Mouse (Mus musculus): Measurements from ENCODE around the gene Trim8. TPM values are rescaled to one million over a fixed set of nuclear protein-coding genes. Genes with fewer than 3 reads are reported as not detected.
A peak's percentile ranks its signal among the peaks of the same experiment; 100 is the strongest.

Gene Trim8
- total RNA-seq, 2 experiments from 2014 or later, result 110 to 112 TPM

DNA sequence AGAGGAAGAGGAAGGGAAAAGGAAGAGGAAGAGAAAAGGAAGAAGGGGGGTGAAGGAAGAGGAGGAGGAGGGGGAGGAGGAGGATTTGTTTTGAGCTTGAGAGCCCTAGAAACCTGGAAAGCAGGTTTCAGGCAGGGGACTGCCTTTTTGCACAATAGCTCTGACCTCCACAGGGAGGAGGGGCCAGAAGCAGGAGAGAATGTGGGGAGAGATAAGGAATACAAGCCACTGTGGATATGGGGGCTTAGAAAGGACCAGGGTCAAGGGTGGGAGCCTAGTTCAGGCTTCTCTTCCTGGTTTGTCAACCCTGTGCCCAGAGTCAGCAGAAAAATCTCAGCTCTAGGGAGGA, 21.6 kb downstream of the Trim8 start:
- DNase-seq (ENCODE audit: low spot score in 2 of 2), result no peak

- DNase-seq (ENCODE audit: low spot score in 2 of 2), result peak; percentile 65 to 80
These were observed 22.1 kb downstream of the Trim8 start for GRCm38 (mm10) chr19:46523480-46524151.

GRCm38 (mm10) chr19:46524152-46524544, 22.6 kb downstream of the Trim8 start:
- DNase-seq (ENCODE audit: low spot score in 2 of 2), result no peak

DNA sequence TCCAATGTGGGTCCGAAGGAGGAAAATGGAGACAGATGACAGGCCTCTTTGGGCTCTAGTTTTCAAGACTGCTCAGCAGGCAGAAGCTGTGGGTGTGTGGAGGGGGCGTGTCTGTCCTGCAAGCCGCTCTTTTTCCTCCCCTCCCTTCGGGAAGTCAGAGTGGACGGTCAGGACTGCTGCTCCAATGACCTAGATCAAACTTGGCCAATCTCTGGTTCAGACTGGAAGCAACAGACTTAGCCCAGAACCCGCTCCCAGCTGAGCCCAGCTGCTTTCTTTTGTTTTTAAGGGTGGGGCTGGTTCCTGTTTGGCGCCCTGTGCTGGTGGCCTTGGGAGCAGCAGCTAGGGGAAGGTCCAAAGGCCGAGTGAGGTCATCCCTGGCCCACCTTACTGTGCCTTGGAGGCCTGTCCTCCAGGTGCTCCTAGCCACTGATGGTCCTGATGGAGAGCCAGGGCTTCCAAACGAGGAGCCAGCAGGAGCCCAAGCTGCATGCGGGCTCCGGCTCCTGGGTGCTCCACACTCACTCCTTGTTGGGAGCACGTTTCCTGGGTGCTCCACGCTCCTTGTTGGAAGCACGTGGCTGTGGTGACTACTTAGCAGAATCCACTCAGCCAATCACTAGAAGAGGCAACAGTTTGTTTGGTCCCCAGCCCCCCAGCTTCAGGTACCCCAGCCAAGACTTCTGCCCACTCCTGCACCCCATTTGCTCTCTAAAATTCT, 23.3 kb downstream of the Trim8 start:
- DNase-seq (ENCODE audit: low spot score in 2 of 2), result peak in 1 of 2 experiments; percentile 19

GRCm38 (mm10) chr19:46525691-46526631, 24.5 kb downstream of the Trim8 start:
- DNase-seq (ENCODE audit: low spot score in 2 of 2), result peak in 1 of 2 experiments; percentile 7

DNA sequence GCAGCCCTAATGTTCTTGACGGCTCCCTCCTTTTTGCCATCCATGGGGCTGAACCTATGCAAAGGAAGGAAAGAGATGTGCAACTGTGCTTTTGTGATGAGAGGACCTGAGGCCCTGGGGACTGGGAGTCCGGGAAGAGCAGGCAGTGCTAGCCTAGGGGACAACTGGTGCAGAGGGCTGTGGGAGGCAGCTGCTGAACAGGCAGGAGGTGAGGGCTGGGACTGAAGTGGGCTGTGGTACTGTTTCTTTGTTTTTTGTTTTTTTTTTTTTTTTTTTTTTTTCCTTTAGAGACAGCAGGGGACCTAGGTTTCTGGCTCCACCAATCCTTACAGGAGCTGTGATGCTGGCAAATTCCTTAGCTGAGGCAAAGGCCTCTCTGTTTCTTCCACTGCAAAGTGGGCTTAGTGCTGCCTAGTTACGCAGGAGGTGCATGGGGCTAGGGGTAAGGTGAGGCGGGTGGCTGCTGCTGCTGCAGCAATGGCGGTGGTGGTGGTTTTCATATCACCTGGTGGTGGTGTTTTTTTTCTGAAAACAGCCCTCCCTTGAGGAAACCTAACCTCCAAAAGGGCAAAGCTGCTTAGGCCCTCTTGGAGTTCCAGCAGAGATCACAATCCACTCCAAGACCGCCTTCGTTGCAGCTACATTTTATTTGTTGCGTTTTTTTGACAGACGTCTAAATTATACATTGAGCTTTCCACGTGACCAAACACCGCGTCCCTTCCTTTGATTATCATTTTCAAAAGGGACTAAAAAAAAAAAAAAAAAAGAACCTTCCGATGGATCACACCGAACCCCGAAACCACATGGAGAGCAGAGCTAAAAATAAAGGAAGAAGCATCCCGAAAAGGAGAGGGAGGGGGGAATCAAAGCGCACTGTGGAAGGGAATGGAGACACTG, 26.4 kb downstream of the Trim8 start:
- peak in 1 of 2 experiments; percentile 24 for DNase-seq (ENCODE audit: low spot score in 2 of 2)

GRCm38 (mm10) chr19:46528529-46529213, 27.2 kb downstream of the Trim8 start:
- peak; percentile 49 to 66 for DNase-seq (ENCODE audit: low spot score in 2 of 2)

- peak in 1 of 2 experiments; percentile 30 for DNase-seq (ENCODE audit: low spot score in 2 of 2)
These were observed 28.3 kb downstream of the Trim8 start for GRCm38 (mm10) chr19:46529601-46530448.

- peak in 1 of 2 experiments; percentile 12 for DNase-seq (ENCODE audit: low spot score in 2 of 2)
These were observed 29.0 kb downstream of the Trim8 start for GRCm38 (mm10) chr19:46530449-46530990.

DNA sequence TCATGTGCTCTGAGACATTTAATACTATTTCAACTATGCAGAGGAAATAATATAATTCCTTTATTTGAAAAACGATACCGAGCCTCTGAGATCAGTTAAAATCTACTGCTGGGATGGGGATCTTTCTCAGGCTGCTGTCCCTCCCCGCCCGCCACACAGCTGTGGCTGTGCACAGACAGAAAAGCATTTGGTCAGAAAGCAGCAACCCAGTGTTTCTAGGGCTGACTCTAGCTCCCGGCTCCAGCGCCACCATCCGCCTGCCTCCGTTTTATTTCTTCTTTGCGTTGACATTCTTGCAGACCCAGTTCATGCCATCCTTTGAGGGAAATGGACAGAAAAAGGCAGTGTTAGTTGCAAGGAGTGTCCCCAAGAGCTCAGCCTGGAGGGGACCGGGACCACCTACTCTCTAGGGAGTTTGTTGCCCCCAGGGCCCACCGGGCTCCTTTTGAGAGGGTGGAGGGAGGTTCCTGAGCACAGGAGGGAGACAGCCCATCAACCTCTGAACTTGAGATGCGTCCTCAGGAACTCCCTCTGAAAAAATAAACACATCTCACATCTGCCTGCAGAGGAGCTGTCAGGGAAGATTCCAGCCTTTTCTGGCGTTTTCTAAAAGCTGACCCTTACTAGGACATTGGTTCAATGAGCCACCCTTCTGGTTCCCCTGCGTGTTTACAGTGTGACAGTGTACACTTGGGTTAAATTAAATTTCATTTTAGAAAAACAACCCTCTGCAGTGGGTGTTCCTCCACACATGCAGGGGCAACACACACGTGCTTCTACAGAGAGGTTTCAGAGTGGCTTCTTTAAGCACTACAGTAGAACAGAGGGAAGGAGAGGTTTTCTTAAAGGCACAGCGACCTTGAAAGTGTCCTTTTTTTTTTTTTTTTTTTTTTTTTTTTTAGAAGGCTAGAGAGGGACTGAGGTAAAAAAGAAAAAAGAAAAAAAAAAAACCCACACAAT, 29.8 kb downstream of the Trim8 start:
- peak in 1 of 2 experiments; percentile 61 for DNase-seq (ENCODE audit: low spot score in 2 of 2)

DNA sequence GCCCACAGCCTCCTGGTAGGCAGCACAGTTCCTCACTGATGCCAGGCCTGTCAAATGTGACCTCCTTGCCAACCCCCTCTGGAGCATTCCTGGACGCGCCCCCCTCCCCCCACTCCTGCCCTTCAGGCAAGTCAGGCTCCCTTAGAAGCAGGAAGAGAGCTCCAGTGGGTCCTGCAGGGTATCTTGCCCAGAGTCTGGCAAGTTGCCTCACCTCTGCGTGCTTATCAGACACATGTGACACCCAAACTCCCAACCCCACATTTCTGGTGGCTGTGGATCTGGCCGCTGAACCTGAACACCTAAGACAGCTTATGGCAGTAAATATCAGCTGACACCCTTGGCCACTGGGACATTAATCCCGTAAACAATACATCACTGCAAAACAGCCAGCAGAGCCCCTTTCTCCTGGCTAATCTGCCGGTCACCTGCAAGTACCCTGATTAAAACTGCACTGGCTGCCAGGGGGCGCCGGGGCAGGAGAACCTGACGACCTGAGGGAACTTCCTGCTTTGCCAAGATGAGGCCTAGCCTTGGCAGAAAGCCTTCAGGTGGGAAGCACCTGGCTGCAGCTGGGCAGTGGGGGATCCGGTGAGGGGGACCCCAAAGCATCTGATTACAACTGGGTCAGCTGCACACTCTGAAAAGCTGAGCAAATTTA, 30.7 kb downstream of the Trim8 start:
- DNase-seq (ENCODE audit: low spot score in 2 of 2), result no peak

GRCm38 (mm10) chr19:46533066-46533465, 31.6 kb downstream of the Trim8 start:
- no peak for DNase-seq (ENCODE audit: low spot score in 2 of 2)

DNA sequence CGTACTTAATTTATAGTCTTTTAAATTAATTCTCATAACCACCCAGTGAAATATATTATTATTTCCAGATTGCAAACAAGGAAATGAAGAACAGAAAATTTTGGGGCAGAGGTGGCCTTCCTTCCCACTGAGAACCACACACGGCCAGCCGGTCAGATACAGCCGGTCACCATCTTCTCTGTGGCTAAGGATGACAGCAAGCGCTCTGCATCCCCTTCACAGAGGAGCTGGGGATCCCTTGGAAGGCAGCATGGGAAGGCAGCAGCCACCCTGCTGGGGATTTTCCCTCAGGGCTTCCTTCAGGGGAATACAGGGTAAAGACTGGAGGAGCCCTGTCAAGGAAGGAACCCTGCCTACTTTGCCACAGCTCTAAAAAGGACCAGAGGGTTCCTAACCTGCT, 32.0 kb downstream of the Trim8 start:
- DNase-seq (ENCODE audit: low spot score in 2 of 2), result no peak

GRCm38 (mm10) chr19:46534542-46535098, 33.1 kb downstream of the Trim8 start:
- no peak for DNase-seq (ENCODE audit: low spot score in 2 of 2)

GRCm38 (mm10) chr19:46537357-46537756, 35.9 kb downstream of the Trim8 start:
- DNase-seq (ENCODE audit: low spot score in 2 of 2), result no peak

- no peak for DNase-seq (ENCODE audit: low spot score in 2 of 2)
These were observed 36.7 kb downstream of the Trim8 start for GRCm38 (mm10) chr19:46538213-46538612.

DNA sequence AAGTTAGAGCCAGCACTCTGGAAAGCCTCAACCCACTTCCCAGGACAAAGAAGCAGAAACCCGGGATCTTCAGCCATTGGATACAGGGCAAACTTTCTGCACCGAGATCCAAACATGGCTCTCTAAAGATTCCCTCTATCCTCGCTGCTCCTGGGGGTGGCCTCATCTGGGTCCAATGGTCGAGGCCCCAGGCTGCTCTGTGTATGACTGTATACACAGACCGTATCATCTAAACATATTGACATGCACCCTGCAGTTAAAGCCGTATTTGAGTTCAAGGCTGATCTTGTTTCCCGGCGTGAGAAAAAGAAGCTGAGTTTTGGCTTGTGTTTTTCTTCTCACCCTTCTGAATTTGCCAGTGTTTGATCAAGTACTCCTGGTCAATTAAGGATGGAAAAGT, 41.2 kb downstream of the Trim8 start:
- DNase-seq (ENCODE audit: low spot score in 2 of 2), result no peak
